Mouse (Mus musculus): ENCODE measurements around the gene Hspbp1. TPM values are rescaled to one million over a fixed set of nuclear protein-coding genes. Genes with fewer than 3 reads are reported as not detected.

Hspbp1 gene
- 107 and 111 TPM in 2 replicates for polyA plus RNA-seq (2016; fragmentation: Nextera tagmentation; extraction: Ambion mirVana)

DNA sequence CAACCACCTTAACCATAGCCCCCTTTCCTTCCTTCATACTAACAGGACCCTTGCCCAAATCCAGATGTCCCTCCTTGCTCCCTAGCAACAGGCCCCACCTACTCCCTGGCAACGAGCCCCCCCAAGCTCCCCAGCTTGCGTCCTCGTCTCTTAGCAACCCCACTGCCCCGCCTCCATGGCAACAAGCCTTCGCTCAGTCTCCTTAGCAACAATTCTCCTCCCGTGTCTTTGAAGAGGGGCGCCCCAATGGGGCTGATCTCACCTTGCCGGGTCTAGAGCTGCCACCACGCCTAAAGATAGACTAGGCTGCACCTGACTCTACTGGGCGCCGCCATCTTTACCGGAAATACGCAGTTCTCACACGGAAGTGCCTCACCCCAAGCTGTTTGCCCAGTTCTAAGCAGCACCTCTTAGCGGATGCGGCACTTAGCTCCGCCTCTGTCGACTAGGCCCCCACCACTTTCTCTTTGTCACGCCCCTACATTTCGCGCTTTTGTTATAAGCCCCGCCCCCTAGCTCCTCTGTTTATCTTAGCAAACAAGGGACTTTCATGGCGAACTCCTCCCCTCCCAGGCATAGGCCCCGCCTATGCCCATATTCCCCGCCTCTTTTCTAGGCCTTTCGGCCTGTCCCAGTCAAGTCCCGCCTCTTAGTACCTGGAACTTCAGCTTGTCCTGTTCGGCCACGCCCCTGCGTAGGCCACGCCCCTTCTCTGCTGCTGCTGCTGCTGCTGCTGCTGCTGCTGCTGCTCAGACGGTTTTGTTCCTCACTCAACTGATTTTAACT, at the start of gene Hspbp1:
Hspbp1 (minus strand) TSS at position 437 of the 786 bp plus-strand sequence.
- H3K4me1 ChIP-seq (replicated peaks) = peaks cover 7% of the 10 kb centered on the region
- H3K9ac ChIP-seq (replicated peaks) = peak within 1 kb of the TSS; percentile 62
- H3K4me2 ChIP-seq = peak within 1 kb of the TSS; percentile 96
- peaks cover 28% of the 10 kb centered on the region for H3K36me3 ChIP-seq
- WGBS = under 1% methylated on average over 32 of the region's 32 CpGs
- no peaks in the 10 kb centered on the region for H3K27me3 ChIP-seq
- H3K9me3 ChIP-seq = no peaks in the 10 kb centered on the region
- peak within 1 kb of the TSS; percentile 73 for H3K27ac ChIP-seq
- peak; percentile 99 for ATAC-seq (ENCODE audit: insufficient number of reproducible peaks, insufficient read depth, low FRiP score, low TSS enrichment, low read depth)
- H3K4me3 ChIP-seq (replicated peaks) = peak within 1 kb of the TSS; percentile 73

GRCm38 (mm10) chr7:4732968-4733392, 48.1 kb upstream of the Hspbp1 start:
- no peak overlapping the region for H3K4me2 ChIP-seq
- no peak for ATAC-seq (ENCODE audit: insufficient number of reproducible peaks, insufficient read depth, low FRiP score, low TSS enrichment, low read depth)
- 65% methylated on average over 6 of the region's 6 CpGs for WGBS
- no peak overlapping the region for H3K4me3 ChIP-seq (replicated peaks)
- no peaks in the 10 kb centered on the region for H3K36me3 ChIP-seq
- H3K4me1 ChIP-seq (replicated peaks) = no peaks in the 10 kb centered on the region
- H3K27me3 ChIP-seq = no peaks in the 10 kb centered on the region
- H3K9me3 ChIP-seq = peaks cover 3% of the 10 kb centered on the region; the same call in 1 of the 2 replicates
- H3K9ac ChIP-seq (replicated peaks) = no peak overlapping the region
- no peak overlapping the region for H3K27ac ChIP-seq

- no peak overlapping the region for H3K4me3 ChIP-seq (replicated peaks)
- no peaks in the 10 kb centered on the region for H3K36me3 ChIP-seq
- peaks cover 3% of the 10 kb centered on the region; the same call in 1 of the 2 replicates for H3K9me3 ChIP-seq
- no peak overlapping the region for H3K27ac ChIP-seq
- no peak overlapping the region for H3K9ac ChIP-seq (replicated peaks)
- ATAC-seq (ENCODE audit: insufficient number of reproducible peaks, insufficient read depth, low FRiP score, low TSS enrichment, low read depth) = no peak
- no peak overlapping the region for H3K4me2 ChIP-seq
- no peaks in the 10 kb centered on the region for H3K27me3 ChIP-seq
- WGBS = 82% methylated on average over 5 of the region's 5 CpGs
- no peaks in the 10 kb centered on the region for H3K4me1 ChIP-seq (replicated peaks)
Observed at GRCm38 (mm10) chr7:4731090-4731489, 46.2 kb upstream of the Hspbp1 start.

GRCm38 (mm10) chr7:4725169-4725568, 40.3 kb upstream of the Hspbp1 start, which contains the start of gene Tmem150b:
Tmem150b (minus strand) TSS chr7:4725249.
- WGBS = 81% methylated on average over 7 of the region's 7 CpGs
- peak within 1 kb of the TSS; percentile 51; the same call in 1 of the 2 replicates for H3K4me2 ChIP-seq
- no peak for ATAC-seq (ENCODE audit: insufficient number of reproducible peaks, insufficient read depth, low FRiP score, low TSS enrichment, low read depth)
- H3K9me3 ChIP-seq = peaks cover 3% of the 10 kb centered on the region; the same call in 1 of the 2 replicates
- no peaks in the 10 kb centered on the region for H3K27me3 ChIP-seq
- H3K9ac ChIP-seq (replicated peaks) = peak within 1 kb of the TSS; percentile 42; the same call in 1 of the 2 replicates
- H3K4me1 ChIP-seq (replicated peaks) = no peaks in the 10 kb centered on the region
- no peak within 1 kb of the TSS for H3K27ac ChIP-seq
- H3K36me3 ChIP-seq = no peaks in the 10 kb centered on the region
- H3K4me3 ChIP-seq (replicated peaks) = no peak within 1 kb of the TSS

GRCm38 (mm10) chr7:4724359-4724758, 39.5 kb upstream of the Hspbp1 start:
- Histone ChIP-seq H3K4me3 (replicated peaks) (no peak overlapping the region), H3K4me2 (no peak overlapping the region), H3K4me1 (replicated peaks) (no peaks in the 10 kb centered on the region), H3K9me3 (no peaks in the 10 kb centered on the region), H3K36me3 (no peaks in the 10 kb centered on the region), H3K9ac (replicated peaks) (no peak overlapping the region), H3K27ac (no peak overlapping the region), H3K27me3 (no peaks in the 10 kb centered on the region)
- 69% methylated on average over 3 of the region's 3 CpGs for WGBS
- ATAC-seq (ENCODE audit: insufficient number of reproducible peaks, insufficient read depth, low FRiP score, low TSS enrichment, low read depth) = no peak

- H3K4me1 ChIP-seq (replicated peaks) = no peaks in the 10 kb centered on the region
- H3K27me3 ChIP-seq = no peaks in the 10 kb centered on the region
- WGBS = 40% methylated on average over 12 of the region's 12 CpGs
- peak; percentile 34; the same call in 1 of the 2 replicates for ATAC-seq (ENCODE audit: insufficient number of reproducible peaks, insufficient read depth, low FRiP score, low TSS enrichment, low read depth)
- no peaks in the 10 kb centered on the region for H3K36me3 ChIP-seq
- peak overlapping the region; percentile 24; the same call in 1 of the 2 replicates for H3K4me3 ChIP-seq (replicated peaks)
- H3K9me3 ChIP-seq = no peaks in the 10 kb centered on the region
- H3K4me2 ChIP-seq = peak overlapping the region; percentile 51
- H3K27ac ChIP-seq = no peak overlapping the region
- 0 out of 2 replicates have a peak overlapping the region, but pooled peaks have one; percentile 42 for H3K9ac ChIP-seq (replicated peaks)
Observed at GRCm38 (mm10) chr7:4723508-4723907, 38.6 kb upstream of the Hspbp1 start.

DNA sequence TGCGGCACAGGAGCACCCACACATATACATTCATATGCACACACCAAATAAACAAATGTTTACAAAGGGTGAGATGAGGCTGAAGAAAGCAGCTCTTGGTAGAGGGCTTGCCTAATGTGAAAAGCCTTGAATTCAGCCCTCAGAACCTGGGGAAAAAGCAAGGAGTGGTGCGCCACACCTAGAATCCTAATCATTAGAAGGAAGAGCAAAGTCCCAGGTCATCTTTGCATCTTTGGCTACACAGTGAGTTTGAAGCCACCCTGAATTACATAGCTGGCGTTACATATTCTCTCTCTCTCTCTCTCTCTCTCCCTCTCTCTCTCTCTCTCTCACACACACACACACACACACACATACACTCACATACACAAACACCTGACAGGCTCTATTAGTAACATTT, 34.4 kb upstream of the Hspbp1 start:
- H3K36me3 ChIP-seq = peaks cover 32% of the 10 kb centered on the region
- H3K4me2 ChIP-seq = no peak overlapping the region
- ATAC-seq (ENCODE audit: insufficient number of reproducible peaks, insufficient read depth, low FRiP score, low TSS enrichment, low read depth) = no peak
- no peak overlapping the region for H3K4me3 ChIP-seq (replicated peaks)
- no peaks in the 10 kb centered on the region for H3K9me3 ChIP-seq
- 85% methylated on average over 3 of the region's 3 CpGs for WGBS
- H3K9ac ChIP-seq (replicated peaks) = no peak overlapping the region
- no peaks in the 10 kb centered on the region for H3K27me3 ChIP-seq
- no peak overlapping the region for H3K27ac ChIP-seq
- no peaks in the 10 kb centered on the region for H3K4me1 ChIP-seq (replicated peaks)

DNA sequence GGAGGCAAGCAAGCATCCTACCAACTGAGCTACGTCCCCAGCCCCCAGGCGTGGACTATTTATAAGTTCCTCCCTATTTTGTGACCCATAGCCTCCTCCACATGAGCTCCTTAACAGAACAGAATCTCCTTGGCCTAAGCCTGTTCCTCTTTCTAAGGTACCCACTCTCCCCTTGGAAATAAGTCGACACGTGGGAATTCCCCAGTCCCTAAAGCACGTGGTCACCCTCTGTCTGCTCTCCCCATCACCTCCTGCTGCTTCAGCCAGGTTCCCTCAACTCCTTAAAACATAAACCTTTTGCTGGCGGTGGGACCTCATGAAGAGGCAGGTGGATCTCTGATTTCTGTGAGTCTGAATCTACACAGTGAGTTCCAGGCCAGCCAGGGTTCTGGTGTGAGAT, 32.1 kb upstream of the Hspbp1 start:
- 76% methylated on average over 6 of the region's 6 CpGs for WGBS
- no peak overlapping the region for H3K4me3 ChIP-seq (replicated peaks)
- no peak overlapping the region for H3K9ac ChIP-seq (replicated peaks)
- no peak for ATAC-seq (ENCODE audit: insufficient number of reproducible peaks, insufficient read depth, low FRiP score, low TSS enrichment, low read depth)
- no peaks in the 10 kb centered on the region for H3K27me3 ChIP-seq
- H3K36me3 ChIP-seq = peaks cover 56% of the 10 kb centered on the region
- no peak overlapping the region for H3K4me2 ChIP-seq
- H3K9me3 ChIP-seq = no peaks in the 10 kb centered on the region
- no peak overlapping the region for H3K27ac ChIP-seq
- H3K4me1 ChIP-seq (replicated peaks) = no peaks in the 10 kb centered on the region

DNA sequence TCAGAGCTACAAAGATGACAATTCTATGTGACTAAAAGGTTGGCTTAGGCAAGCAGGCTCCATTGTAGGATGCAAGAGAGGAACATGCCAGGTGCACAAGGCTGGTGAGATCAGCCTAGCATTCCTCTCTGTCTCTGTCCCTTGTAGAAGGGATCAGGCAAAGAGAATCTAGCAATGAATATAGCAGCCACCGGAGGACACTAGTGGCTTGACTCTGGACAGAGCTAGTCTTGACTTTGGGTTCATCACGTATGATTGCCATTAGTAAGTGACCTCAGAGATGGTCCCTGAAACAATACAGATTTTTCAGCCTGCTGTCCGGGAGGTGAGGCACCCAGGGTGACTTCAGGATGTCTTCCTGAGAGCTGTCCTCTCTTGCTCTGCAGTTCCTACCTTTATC, 27.7 kb upstream of the Hspbp1 start:
- Histone ChIP-seq H3K4me2 (no peak overlapping the region), H3K4me3 (replicated peaks) (no peak overlapping the region), H3K27ac (no peak overlapping the region), H3K27me3 (no peaks in the 10 kb centered on the region), H3K36me3 (peaks cover 95% of the 10 kb centered on the region), H3K4me1 (replicated peaks) (no peaks in the 10 kb centered on the region), H3K9me3 (no peaks in the 10 kb centered on the region), H3K9ac (replicated peaks) (no peak overlapping the region)
- 84% methylated on average over 3 of the region's 3 CpGs for WGBS
- no peak for ATAC-seq (ENCODE audit: insufficient number of reproducible peaks, insufficient read depth, low FRiP score, low TSS enrichment, low read depth)

GRCm38 (mm10) chr7:4705098-4705497, 20.2 kb upstream of the Hspbp1 start:
- no peak overlapping the region for H3K4me3 ChIP-seq (replicated peaks)

GRCm38 (mm10) chr7:4703195-4703594, 18.3 kb upstream of the Hspbp1 start:
- Histone ChIP-seq H3K4me1 (replicated peaks) (no peaks in the 10 kb centered on the region), H3K4me3 (replicated peaks) (no peak overlapping the region), H3K9me3 (no peaks in the 10 kb centered on the region), H3K9ac (replicated peaks) (no peak overlapping the region), H3K36me3 (peaks cover 93% of the 10 kb centered on the region), H3K27ac (no peak overlapping the region), H3K27me3 (no peaks in the 10 kb centered on the region), H3K4me2 (no peak overlapping the region)
- 97% methylated on average over 7 of the region's 7 CpGs for WGBS
- no peak for ATAC-seq (ENCODE audit: insufficient number of reproducible peaks, insufficient read depth, low FRiP score, low TSS enrichment, low read depth)

More at GRCm38 (mm10) chr7:4705098-4705497, 20.2 kb upstream of the Hspbp1 start:
- ATAC-seq (ENCODE audit: insufficient number of reproducible peaks, insufficient read depth, low FRiP score, low TSS enrichment, low read depth) = no peak
- H3K4me1 ChIP-seq (replicated peaks) = no peaks in the 10 kb centered on the region
- H3K36me3 ChIP-seq = peaks cover 94% of the 10 kb centered on the region
- 45% methylated on average over 18 of the region's 18 CpGs for WGBS
- no peaks in the 10 kb centered on the region for H3K27me3 ChIP-seq
- H3K27ac ChIP-seq = no peak overlapping the region
- H3K4me2 ChIP-seq = no peak overlapping the region
- H3K9ac ChIP-seq (replicated peaks) = no peak overlapping the region
- H3K9me3 ChIP-seq = no peaks in the 10 kb centered on the region
